12 mouse cellular contexts compared by ENCODE assay signal in genomic region chr6:8736493-8736820, GRCm38 (mm10). TPM values are rescaled to one million over a fixed set of nuclear protein-coding genes. Genes with fewer than 3 reads are reported as not detected.
DNase-seq lines count a peak whose midpoint lies in the region; ATAC-seq lines count a peak whose summit lies in the region.
"Had no signal": no experiment of that assay in that cellular context is flagged by ENCODE, and none has a peak within 500 bp of the region (broad histone marks: within the 10 kb centered on the region; RNA-seq: fewer than 3 reads in every experiment).

No protein-coding gene starts in this region.

- no peaks in the 10 kb centered on the region for H3K36me3 ChIP-seq in embryonic facial prominence, embryonic 14.5 days (ENCODE audit: control insufficient read depth, insufficient read depth, low read length)
- H3K36me3 ChIP-seq in embryonic facial prominence, embryonic 10.5 days (replicated peaks), result no peaks in the 10 kb centered on the region
- peaks cover 2% of the 10 kb centered on the region for H3K36me3 ChIP-seq in hindbrain, embryonic 13.5 days
- 0 out of 2 replicates have a peak, but pooled peaks cover 2% of the 10 kb centered on the region for H3K36me3 ChIP-seq in midbrain, embryonic 15.5 days (replicated peaks)
- H3K36me3 ChIP-seq in kidney, embryonic 15.5 days, result no peaks in the 10 kb centered on the region
- H3K36me3 ChIP-seq: embryonic facial prominence, embryonic 12.5 days; limb, embryonic 13.5 days had no signal

- no peak overlapping the region for H3K27ac ChIP-seq in embryonic facial prominence, embryonic 14.5 days (replicated peaks; ENCODE audit: low read depth, low read length)
- H3K27ac ChIP-seq in embryonic facial prominence, embryonic 10.5 days (replicated peaks), result no peak overlapping the region
- H3K27ac ChIP-seq in hindbrain, embryonic 13.5 days, result no peak overlapping the region
- H3K27ac ChIP-seq in midbrain, embryonic 15.5 days, result no peak overlapping the region
- no peak overlapping the region for H3K27ac ChIP-seq in kidney, embryonic 15.5 days
- H3K27ac ChIP-seq: embryonic facial prominence, embryonic 12.5 days; heart, adult 2 months; limb, embryonic 13.5 days had no signal

- no peaks in the 10 kb centered on the region for H3K9me3 ChIP-seq in embryonic facial prominence, embryonic 14.5 days (ENCODE audit: control insufficient read depth, low read length)
- H3K9me3 ChIP-seq in embryonic facial prominence, embryonic 10.5 days, result no peaks in the 10 kb centered on the region
- no peaks in the 10 kb centered on the region for H3K9me3 ChIP-seq in hindbrain, embryonic 13.5 days
- no peaks in the 10 kb centered on the region for H3K9me3 ChIP-seq in midbrain, embryonic 15.5 days
- H3K9me3 ChIP-seq in kidney, embryonic 15.5 days (replicated peaks), result no peaks in the 10 kb centered on the region
- H3K9me3 ChIP-seq: embryonic facial prominence, embryonic 12.5 days; limb, embryonic 13.5 days had no signal

- no peak overlapping the region for H3K4me3 ChIP-seq in embryonic facial prominence, embryonic 14.5 days (ENCODE audit: low read depth, low read length)
- no peak overlapping the region for H3K4me3 ChIP-seq in embryonic facial prominence, embryonic 10.5 days
- no peak overlapping the region for H3K4me3 ChIP-seq in hindbrain, embryonic 13.5 days
- H3K4me3 ChIP-seq in midbrain, embryonic 15.5 days, result no peak overlapping the region
- no peak overlapping the region for H3K4me3 ChIP-seq in kidney, embryonic 15.5 days (replicated peaks)
- H3K4me3 ChIP-seq: embryonic facial prominence, embryonic 12.5 days; heart, adult 2 months; limb, embryonic 13.5 days had no signal

- no peaks in the 10 kb centered on the region for H3K27me3 ChIP-seq in embryonic facial prominence, embryonic 14.5 days (replicated peaks; ENCODE audit: control insufficient read depth, insufficient read depth, low read length)
- H3K27me3 ChIP-seq in embryonic facial prominence, embryonic 10.5 days (replicated peaks; ENCODE audit: low read depth, poor library complexity, severe bottlenecking), result no peaks in the 10 kb centered on the region
- no peaks in the 10 kb centered on the region for H3K27me3 ChIP-seq in hindbrain, embryonic 13.5 days
- H3K27me3 ChIP-seq in midbrain, embryonic 15.5 days (replicated peaks), result no peaks in the 10 kb centered on the region
- no peaks in the 10 kb centered on the region for H3K27me3 ChIP-seq in kidney, embryonic 15.5 days
- H3K27me3 ChIP-seq: embryonic facial prominence, embryonic 12.5 days; limb, embryonic 13.5 days; Patski had no signal

- H3K4me2 ChIP-seq in embryonic facial prominence, embryonic 14.5 days (ENCODE audit: low read depth, low read length), result no peak overlapping the region
- no peak overlapping the region for H3K4me2 ChIP-seq in hindbrain, embryonic 13.5 days
- no peak overlapping the region for H3K4me2 ChIP-seq in midbrain, embryonic 15.5 days
- H3K4me2 ChIP-seq in kidney, embryonic 15.5 days, result no peak overlapping the region
- H3K4me2 ChIP-seq: embryonic facial prominence, embryonic 12.5 days; limb, embryonic 13.5 days had no signal

- H3K4me1 ChIP-seq in embryonic facial prominence, embryonic 14.5 days (ENCODE audit: control insufficient read depth, insufficient read depth, low read length), result no peaks in the 10 kb centered on the region
- H3K4me1 ChIP-seq in embryonic facial prominence, embryonic 10.5 days, result peaks cover 18% of the 10 kb centered on the region
- 0 out of 2 replicates have a peak, but pooled peaks cover 3% of the 10 kb centered on the region for H3K4me1 ChIP-seq in hindbrain, embryonic 13.5 days (replicated peaks)
- no peaks in the 10 kb centered on the region for H3K4me1 ChIP-seq in midbrain, embryonic 15.5 days
- peaks cover 4% of the 10 kb centered on the region; the same call in 1 of the 2 replicates for H3K4me1 ChIP-seq in kidney, embryonic 15.5 days

- no peak overlapping the region for H3K9ac ChIP-seq in embryonic facial prominence, embryonic 14.5 days (ENCODE audit: low read depth, low read length)
- no peak overlapping the region for H3K9ac ChIP-seq in hindbrain, embryonic 13.5 days
- H3K9ac ChIP-seq in midbrain, embryonic 15.5 days, result no peak overlapping the region
- no peak overlapping the region for H3K9ac ChIP-seq in kidney, embryonic 15.5 days
- H3K9ac ChIP-seq: embryonic facial prominence, embryonic 12.5 days; limb, embryonic 13.5 days had no signal

- ATAC-seq in embryonic facial prominence, embryonic 14.5 days (ENCODE audit: low read depth), result peak; percentile 17; the same call in 1 of the 2 replicates
- peak; percentile 28 for ATAC-seq in CD4-positive, CD25-positive, alpha-beta regulatory T cell, adult 4 months
- ATAC-seq in hindbrain, embryonic 13.5 days (ENCODE audit: low FRiP score), result peak; percentile 30; the same call in 1 of the 2 replicates
- ATAC-seq in midbrain, embryonic 15.5 days (replicated peaks), result peak; percentile 35
- no peak for ATAC-seq in cerebellum, adult (ENCODE audit: insufficient number of reproducible peaks, low FRiP score, low TSS enrichment)
- ATAC-seq in kidney, embryonic 15.5 days (replicated peaks; ENCODE audit: low FRiP score), result no peak

- DNase-seq in embryonic facial prominence, embryonic 14.5 days (ENCODE audit: low spot score), result no peak
- no peak for DNase-seq in embryonic facial prominence, embryonic 10.5 days (ENCODE audit: low spot score)
- no peak for DNase-seq in cerebellum, adult 11 months

RNA-seq across cellular contexts. Expression of gene Ica1, which starts 41.8 kb away (rescaled TPM):
- 16.1 and 16.3 TPM in 2 replicates for polyA plus RNA-seq in embryonic facial prominence, embryonic 14.5 days (2014; fragmentation: Nextera tagmentation; extraction: Ambion mirVana)
- polyA plus RNA-seq in embryonic facial prominence, embryonic 10.5 days (2016; fragmentation: Nextera tagmentation; extraction: Ambion mirVana), result 16.0 and 16.7 TPM in 2 replicates
- 1 to 10 TPM; 6.2 to 6.4 TPM for polyA plus RNA-seq in CD4-positive, CD25-positive, alpha-beta regulatory T cell, adult 4 months (2017; shearing (Covaris generic))
- polyA plus RNA-seq in hindbrain, embryonic 13.5 days (2015; fragmentation: Nextera tagmentation; extraction: Ambion mirVana), result 48.1 and 54.4 TPM in 2 replicates
- 67.0 and 68.0 TPM in 2 replicates for polyA plus RNA-seq in midbrain, embryonic 15.5 days (2015; fragmentation: Nextera tagmentation; extraction: Ambion mirVana)
- polyA plus RNA-seq in kidney, embryonic 15.5 days (2015; fragmentation: Nextera tagmentation; extraction: Ambion mirVana), result 27.9 and 28.1 TPM in 2 replicates

Comparison
In these comparisons a context has a peak if more than half of its experiments do, and no peak if none do; other contexts are left out.
1. ATAC-seq: peak in embryonic facial prominence, embryonic 14.5 days (single experiment), CD4-positive, CD25-positive, alpha-beta regulatory T cell, adult 4 months (single experiment), hindbrain, embryonic 13.5 days (single experiment) and midbrain, embryonic 15.5 days (single experiment); none in cerebellum, adult (single experiment) and kidney, embryonic 15.5 days (single experiment).